Mouse (Mus musculus): ENCODE data around the gene Eif4e.

- no peak for TF ChIP-seq POLR2A (IDR thresholded peaks at IDR 0.05; ENCODE audit: control insufficient read depth, low read depth, low read length)
- no peak for TF ChIP-seq CTCF (IDR thresholded peaks at IDR 0.05; ENCODE audit: control insufficient read depth, insufficient read depth, insufficient replicate concordance, low read depth, low read length)
These were observed 67.2 kb downstream of the Eif4e start for GRCm38 (mm10) chr3:138593131-138593530.
